Mouse (Mus musculus) MEL (cell line): ENCODE data around the gene Klk13. TPM values are rescaled to one million over a fixed set of nuclear protein-coding genes. Genes with fewer than 3 reads are reported as not detected.

Source experiments
- DNase-seq: peaks from one replicate; pipeline ENCODE4 v3.0.0; 2011; ENCODE audit warnings: low read depth, low spot score
- H3K27ac ChIP-seq: 2 replicates; pipeline ENCODE4 v1.5.1; 2012; ENCODE audit warnings: low read depth, mild to moderate bottlenecking, control low read depth, low read length, moderate library complexity; ENCODE audit not compliant: control insufficient read depth
- H3K27me3 ChIP-seq, 2 experiments: fragments of 150-350 bp in 1 of 2; sonication (generic) in 1 of 2; 2 replicates each; pipeline ENCODE4 v1.6.1; 2012; ENCODE audit warnings: low read length in 2 of 2, mild to moderate bottlenecking in 2 of 2, improper control_type of control experiment in 1 of 2, moderate library complexity in 1 of 2; ENCODE audit not compliant: insufficient read depth in 2 of 2, control insufficient read depth in 1 of 2
- H3K36me3 ChIP-seq, 2 experiments: 2 replicates each; pipeline ENCODE4 v1.6.1; 2012 to 2014; ENCODE audit warnings: low read length in 2 of 2, improper control_type of control experiment in 1 of 2, inconsistent platforms in 1 of 2, mild to moderate bottlenecking in 1 of 2; ENCODE audit not compliant: insufficient read depth in 2 of 2, control insufficient read depth in 1 of 2
- H3K4me1 ChIP-seq, 2 experiments: fragments of 150-350 bp in 1 of 2; sonication (generic) in 1 of 2; 2 replicates each; pipeline ENCODE4 v1.6.1; 2012; ENCODE audit warnings: low read length in 2 of 2, improper control_type of control experiment in 1 of 2, mild to moderate bottlenecking in 1 of 2; ENCODE audit not compliant: insufficient read depth in 2 of 2, control insufficient read depth in 1 of 2
- H3K4me3 ChIP-seq, 2 experiments: fragments of 150-350 bp in 1 of 2; sonication (generic) in 1 of 2; 2 replicates each; pipeline ENCODE4 v1.5.1; 2012; ENCODE audit warnings: low read depth in 2 of 2, low read length in 2 of 2, mild to moderate bottlenecking in 2 of 2, moderate library complexity in 2 of 2, control low read depth in 1 of 2, improper control_type of control experiment in 1 of 2; ENCODE audit not compliant: control insufficient read depth in 1 of 2, insufficient read depth in 1 of 2
- H3K79me2 ChIP-seq: 2 replicates; pipeline ENCODE4 v1.6.1; 2012; ENCODE audit warnings: mild to moderate bottlenecking, low read length, moderate library complexity; ENCODE audit not compliant: control insufficient read depth, poor library complexity, insufficient read depth
- H3K9ac ChIP-seq: 2 replicates; pipeline ENCODE4 v1.6.1; 2012; ENCODE audit warnings: low read depth, mild to moderate bottlenecking, control low read depth, low read length, moderate library complexity; ENCODE audit not compliant: control insufficient read depth, poor library complexity, severe bottlenecking
- H3K9me3 ChIP-seq: fragments of 150-350 bp; sonication (generic); replicated peaks from 2 replicates; pipeline ENCODE4 v1.6.1; 2012; ENCODE audit warnings: mild to moderate bottlenecking, low read length, improper control_type of control experiment, moderate library complexity; ENCODE audit not compliant: insufficient read depth
- BHLHE40 ChIP-seq: IDR thresholded peaks from 2 replicates; pipeline ENCODE4 v1.6.1; 2012; ENCODE audit warnings: low read depth, mild to moderate bottlenecking, inconsistent platforms, low read length, improper control_type of control experiment, borderline replicate concordance
- CHD1 ChIP-seq: IDR thresholded peaks from 2 replicates; pipeline ENCODE4 v1.6.1; 2012; ENCODE audit warnings: low read depth, mild to moderate bottlenecking, inconsistent platforms, low read length, improper control_type of control experiment
- CHD2 ChIP-seq: IDR thresholded peaks from 2 replicates; pipeline ENCODE4 v1.6.1; 2011; ENCODE audit warnings: low read length, improper control_type of control experiment
- CTCF ChIP-seq, 3 experiments: IDR thresholded peaks in 2 of 3; conservative IDR thresholded peaks in 1 of 3; 2 replicates each; pipeline ENCODE4 v1.5.1; 2011 to 2012; ENCODE audit warnings: low read length in 3 of 3, low read depth in 2 of 3, mild to moderate bottlenecking in 2 of 3, improper control_type of control experiment in 1 of 3, inconsistent platforms in 1 of 3, mixed read lengths in 1 of 3, moderate library complexity in 1 of 3; ENCODE audit not compliant: control insufficient read depth in 1 of 3, insufficient read depth in 1 of 3, poor library complexity in 1 of 3, severe bottlenecking in 1 of 3
- E2F4 ChIP-seq: IDR thresholded peaks from 2 replicates; pipeline ENCODE4 v1.6.1; 2011; ENCODE audit warnings: low read depth, low read length, improper control_type of control experiment, borderline replicate concordance
- EP300 ChIP-seq, 2 experiments: IDR thresholded peaks; 2 replicates each; pipeline ENCODE4 v1.6.1; 2011; ENCODE audit warnings: improper control_type of control experiment in 2 of 2, low read length in 2 of 2, low read depth in 1 of 2, mild to moderate bottlenecking in 1 of 2
- ETS1 ChIP-seq: IDR thresholded peaks from 2 replicates; pipeline ENCODE4 v1.6.1; 2012; ENCODE audit warnings: low read depth, mild to moderate bottlenecking, inconsistent platforms, low read length, improper control_type of control experiment, moderate library complexity
- GABPA ChIP-seq: IDR thresholded peaks from 2 replicates; pipeline ENCODE4 v1.6.1; 2012; ENCODE audit warnings: low read depth, mild to moderate bottlenecking, inconsistent platforms, low read length, improper control_type of control experiment, moderate library complexity
- JUND ChIP-seq: IDR thresholded peaks from 2 replicates; pipeline ENCODE4 v1.6.1; 2011; ENCODE audit warnings: low read depth, mild to moderate bottlenecking, improper control_type of control experiment, low read length
- MAX ChIP-seq: IDR thresholded peaks from 2 replicates; pipeline ENCODE4 v1.6.1; 2011; ENCODE audit warnings: low read length, improper control_type of control experiment
- POLR2A ChIP-seq, 2 experiments: IDR thresholded peaks; 2 replicates each; pipeline ENCODE4 v1.6.1; 2011 to 2012; ENCODE audit warnings: low read length in 2 of 2, mild to moderate bottlenecking in 2 of 2, control low read depth in 1 of 2, improper control_type of control experiment in 1 of 2, low read depth in 1 of 2, moderate library complexity in 1 of 2; ENCODE audit not compliant: control insufficient read depth in 1 of 2, insufficient read depth in 1 of 2, poor library complexity in 1 of 2
- RAD21 ChIP-seq: IDR thresholded peaks from 2 replicates; pipeline ENCODE4 v1.6.1; 2011; ENCODE audit warnings: mild to moderate bottlenecking, low read depth, low read length, improper control_type of control experiment
- RCOR1 ChIP-seq: IDR thresholded peaks from 2 replicates; pipeline ENCODE4 v1.6.1; 2012; ENCODE audit warnings: low read depth, mild to moderate bottlenecking, inconsistent platforms, low read length, improper control_type of control experiment
- TAL1 ChIP-seq: IDR thresholded peaks from 2 replicates; pipeline ENCODE4 v1.6.1; 2012; ENCODE audit warnings: mild to moderate bottlenecking, inconsistent platforms, low read length, moderate library complexity, mixed read lengths
- TBP ChIP-seq: IDR thresholded peaks from 2 replicates; pipeline ENCODE4 v1.8.0; 2011; ENCODE audit warnings: low read depth, low read length, improper control_type of control experiment
- TCF12 ChIP-seq: IDR thresholded peaks from 2 replicates; pipeline ENCODE4 v1.6.1; 2014; ENCODE audit warnings: low read depth, mild to moderate bottlenecking, inconsistent platforms, low read length, improper control_type of control experiment, moderate library complexity
- USF1 ChIP-seq: IDR thresholded peaks from 2 replicates; pipeline ENCODE4 v1.6.1; 2014; ENCODE audit warnings: low read depth, mild to moderate bottlenecking, inconsistent platforms, low read length, improper control_type of control experiment, moderate library complexity
- USF2 ChIP-seq, 2 experiments: IDR thresholded peaks; 2 replicates each; pipeline ENCODE4 v1.6.1; 2011 to 2012; ENCODE audit warnings: improper control_type of control experiment in 2 of 2, low read length in 2 of 2, borderline replicate concordance in 1 of 2, inconsistent platforms in 1 of 2, low read depth in 1 of 2, mild to moderate bottlenecking in 1 of 2; ENCODE audit not compliant: insufficient read depth in 1 of 2
- ZKSCAN1 ChIP-seq: IDR thresholded peaks from 2 replicates; pipeline ENCODE4 v1.6.1; 2012; ENCODE audit warnings: low read depth, mild to moderate bottlenecking, inconsistent platforms, low read length, improper control_type of control experiment, moderate library complexity
- ZMIZ1 ChIP-seq: IDR thresholded peaks from 2 replicates; pipeline ENCODE4 v1.6.1; 2012; ENCODE audit warnings: low read depth, mild to moderate bottlenecking, inconsistent platforms, low read length, improper control_type of control experiment, moderate library complexity
- ZNF384 ChIP-seq: IDR thresholded peaks from 2 replicates; pipeline ENCODE4 v1.6.1; 2012; ENCODE audit warnings: low read depth, mild to moderate bottlenecking, inconsistent platforms, low read length, improper control_type of control experiment
- polyA plus RNA-seq, 2 experiments: library from polyadenylated mRNA; stranded (reverse) in 1 of 2; unstranded in 1 of 2; fragments of >175 nt in 1 of 2; fragments of >200 nt in 1 of 2; gene quantifications; 2 replicates each; pipeline versions ENCODE4 v1.2.1 to v1.2.4; 2012; ENCODE audit warnings: low replicate concordance in 2 of 2, low read depth in 1 of 2; ENCODE audit not compliant: insufficient read length in 2 of 2, insufficient read depth in 1 of 2, missing spikeins in 1 of 2
- total RNA-seq: library from RNA; depleted of rRNA; stranded (reverse); fragments of 300-350 nt; gene quantifications from 2 replicates; pipeline ENCODE4 v1.2.3, GENCODE M21; 2012; rRNA removed

Klk13 gene
- total and polyA plus RNA-seq, 3 experiments = not detected

GRCm38 (mm10) chr7:43775311-43776057, 63.1 kb downstream of the Klk13 start:
- H3K4me1 ChIP-seq = no peaks in the 10 kb centered on the region
- TF ChIP-seq CHD1 = no peak
- TF ChIP-seq, all 39 proteins: peak for 0
- Histone ChIP-seq H3K79me2 (no peaks in the 10 kb centered on the region), H3K4me3 (no peak overlapping the region), H3K27me3 (no peaks in the 10 kb centered on the region), H3K9ac (no peak overlapping the region), H3K27ac (no peak overlapping the region), H3K9me3 (no peaks in the 10 kb centered on the region), H3K36me3 (no peaks in the 10 kb centered on the region)
- no peak for DNase-seq

- DNase-seq = no peak
- Histone ChIP-seq H3K9ac (no peak overlapping the region), H3K36me3 (no peaks in the 10 kb centered on the region), H3K27me3 (no peaks in the 10 kb centered on the region), H3K9me3 (no peaks in the 10 kb centered on the region), H3K79me2 (no peaks in the 10 kb centered on the region), H3K4me3 (no peak overlapping the region), H3K4me1 (no peaks in the 10 kb centered on the region), H3K27ac (no peak overlapping the region)
- TF ChIP-seq MAX (no peak), GABPA (no peak), TBP (no peak), JUND (no peak), USF2 (IDR thresholded peaks at IDR 0.05; ENCODE audit: borderline replicate concordance in 1 of 2, insufficient read depth in 1 of 2, low read depth in 1 of 2, low read length in 2 of 2) (no peak), ZKSCAN1 (no peak), BHLHE40 (no peak), TCF12 (no peak), ETS1 (no peak), USF1 (no peak), CHD2 (no peak), EP300 (IDR thresholded peaks at IDR 0.05; ENCODE audit: low read depth in 1 of 2, low read length in 2 of 2) (no peak), RCOR1 (no peak), E2F4 (no peak), CTCF (IDR thresholded peaks at IDR 0.05 in 2 of 3, conservative IDR thresholded peaks at IDR 0.05 in 1 of 3; ENCODE audit: control insufficient read depth in 1 of 3, insufficient read depth in 1 of 3, low read depth in 2 of 3, low read length in 3 of 3, poor library complexity in 1 of 3, severe bottlenecking in 1 of 3) (no peak), RAD21 (no peak), ZNF384 (no peak), POLR2A (IDR thresholded peaks at IDR 0.05; ENCODE audit: control insufficient read depth in 1 of 2, insufficient read depth in 1 of 2, low read depth in 1 of 2, low read length in 2 of 2, poor library complexity in 1 of 2) (no peak), TAL1 (no peak), ZMIZ1 (no peak)
Measured at GRCm38 (mm10) chr7:43776506-43776905, 64.1 kb downstream of the Klk13 start.

Other genes starting within 250 kb of the Klk13 start
- 0.08 and 0.10 TPM in 2 replicates for gene Vsig10l, start 249.4 kb upstream of the Klk13 start, total RNA-seq
- gene Vsig10l, start 249.4 kb upstream of the Klk13 start, polyA plus RNA-seq = under 1 TPM in 1 of 2 experiments, not detected in 1; 0.65 TPM
- not detected in 2 replicates for gene Iglon5, start 222.5 kb upstream of the Klk13 start, total RNA-seq
- not detected for gene Iglon5, start 222.5 kb upstream of the Klk13 start, polyA plus RNA-seq
- not detected in 2 replicates for gene 4931406B18Rik, start 206.6 kb upstream of the Klk13 start, total RNA-seq
- gene 4931406B18Rik, start 206.6 kb upstream of the Klk13 start, polyA plus RNA-seq = not detected
- gene Cd33, start 168.1 kb upstream of the Klk13 start, total RNA-seq = not detected in 2 replicates
- not detected for gene Cd33, start 168.1 kb upstream of the Klk13 start, polyA plus RNA-seq
- gene Zfp658, start 150.3 kb upstream of the Klk13 start, total RNA-seq = not detected in 2 replicates
- not detected for gene Zfp658, start 150.3 kb upstream of the Klk13 start, polyA plus RNA-seq
- gene Zfp719, start 133.0 kb upstream of the Klk13 start, total RNA-seq = 3.6 and 5.5 TPM in 2 replicates
- 1 to 10 TPM in 1 of 2 experiments, not detected in 1; 1.9 TPM for gene Zfp719, start 133.0 kb upstream of the Klk13 start, polyA plus RNA-seq
- 0.10 TPM in 1 of 2 replicates, not detected in the other for gene Zfp819, start 105.4 kb upstream of the Klk13 start, total RNA-seq
- under 1 TPM in 1 of 2 experiments, not detected in 1; 0.06 TPM for gene Zfp819, start 105.4 kb upstream of the Klk13 start, polyA plus RNA-seq
- gene Ceacam18, start 77.9 kb upstream of the Klk13 start, total RNA-seq = 0.08 and 0.13 TPM in 2 replicates
- under 1 TPM in 1 of 2 experiments, not detected in 1; 0.04 TPM for gene Ceacam18, start 77.9 kb upstream of the Klk13 start, polyA plus RNA-seq
- not detected in 2 replicates for gene Siglece, start 52.4 kb upstream of the Klk13 start, total RNA-seq
- gene Siglece, start 52.4 kb upstream of the Klk13 start, polyA plus RNA-seq = under 1 TPM in 1 of 2 experiments, not detected in 1; 0.07 TPM
- 12.4 and 17.2 TPM in 2 replicates for gene Ctu1, start 40.6 kb upstream of the Klk13 start, total RNA-seq
- gene Ctu1, start 40.6 kb upstream of the Klk13 start, polyA plus RNA-seq = 10 to 100 TPM in 1 of 2 experiments, not detected in 1; 15.6 TPM
- not detected in 2 replicates for gene Klk14, start 22.1 kb upstream of the Klk13 start, total RNA-seq
- under 1 TPM in 1 of 2 experiments, not detected in 1; 0.13 TPM for gene Klk14, start 22.1 kb upstream of the Klk13 start, polyA plus RNA-seq
- gene Klk12, start 56.3 kb downstream of the Klk13 start, total RNA-seq = not detected in 2 replicates
- gene Klk12, start 56.3 kb downstream of the Klk13 start, polyA plus RNA-seq = not detected
- not detected in 2 replicates for gene Klk11, start 62.0 kb downstream of the Klk13 start, total RNA-seq
- gene Klk11, start 62.0 kb downstream of the Klk13 start, polyA plus RNA-seq = not detected
- not detected in 2 replicates for gene Klk10, start 68.5 kb downstream of the Klk13 start, total RNA-seq
- not detected for gene Klk10, start 68.5 kb downstream of the Klk13 start, polyA plus RNA-seq
- not detected in 2 replicates for gene Klk9, start 79.3 kb downstream of the Klk13 start, total RNA-seq
- gene Klk9, start 79.3 kb downstream of the Klk13 start, polyA plus RNA-seq = not detected
- not detected in 2 replicates for gene Klk8, start 85.0 kb downstream of the Klk13 start, total RNA-seq
- not detected for gene Klk8, start 85.0 kb downstream of the Klk13 start, polyA plus RNA-seq
- gene Klk7, start 98.7 kb downstream of the Klk13 start, total RNA-seq = not detected in 2 replicates
- not detected for gene Klk7, start 98.7 kb downstream of the Klk13 start, polyA plus RNA-seq
- not detected in 2 replicates for gene Klk6, start 111.9 kb downstream of the Klk13 start, total RNA-seq
- not detected for gene Klk6, start 111.9 kb downstream of the Klk13 start, polyA plus RNA-seq
- gene Klk5, start 129.4 kb downstream of the Klk13 start, total RNA-seq = not detected in 2 replicates
- gene Klk5, start 129.4 kb downstream of the Klk13 start, polyA plus RNA-seq = not detected
- gene Klk4, start 168.6 kb downstream of the Klk13 start, total RNA-seq = not detected in 2 replicates
- gene Klk4, start 168.6 kb downstream of the Klk13 start, polyA plus RNA-seq = not detected
- gene Klk15, start 221.2 kb downstream of the Klk13 start, total RNA-seq = not detected in 2 replicates
- gene Klk15, start 221.2 kb downstream of the Klk13 start, polyA plus RNA-seq = not detected
- not detected in 2 replicates for gene Klk1b8, start 238.1 kb downstream of the Klk13 start, total RNA-seq
- not detected for gene Klk1b8, start 238.1 kb downstream of the Klk13 start, polyA plus RNA-seq